Mouse (Mus musculus) midbrain, embryonic 13.5 days (tissue): Measurements from ENCODE around the gene Taf8. TPM values are rescaled to one million over a fixed set of nuclear protein-coding genes. Genes with fewer than 3 reads are reported as not detected.
A peak's percentile ranks its signal among the peaks of the same experiment; 100 is the strongest.
"Not testable (repeated sequence)": the region's sequence is repeated elsewhere in the genome, so short reads cannot be mapped to it uniquely, and the experiment has no call there.

ENCODE experiments used
- ATAC-seq: fragments of 200-750 bp; cut with Nextera tagmentation; 2 replicates; pipeline ENCODE4 v1.8.0; 2017; ENCODE audit warnings: mild to moderate bottlenecking, moderate TSS enrichment, moderate library complexity
- H3K27ac ChIP-seq: fragments of 300-500 bp; sonication (generic); 2 replicates; pipeline ENCODE4 v1.5.1; 2015; ENCODE audit warnings: inconsistent platforms, mild to moderate bottlenecking, moderate library complexity
- H3K27me3 ChIP-seq: fragments of 300-500 bp; sonication (generic); 2 replicates; pipeline ENCODE4 v1.6.1; 2015; ENCODE audit warnings: mild to moderate bottlenecking, inconsistent platforms
- H3K36me3 ChIP-seq: fragments of 300-500 bp; sonication (generic); 2 replicates; pipeline ENCODE4 v1.6.1; 2015; ENCODE audit warnings: mild to moderate bottlenecking, inconsistent platforms
- H3K4me1 ChIP-seq: fragments of 300-500 bp; sonication (generic); replicated peaks from 2 replicates; pipeline ENCODE4 v1.6.1; 2015; ENCODE audit warnings: inconsistent platforms
- H3K4me2 ChIP-seq: fragments of 300-500 bp; sonication (generic); replicated peaks from 2 replicates; pipeline ENCODE4 v1.6.1; 2015; ENCODE audit warnings: moderate library complexity, mild to moderate bottlenecking, inconsistent platforms
- H3K4me3 ChIP-seq: fragments of 300-500 bp; sonication (generic); replicated peaks from 2 replicates; pipeline ENCODE4 v1.5.1; 2015; ENCODE audit warnings: mild to moderate bottlenecking, inconsistent platforms
- H3K9ac ChIP-seq: fragments of 300-500 bp; sonication (generic); replicated peaks from 2 replicates; pipeline ENCODE4 v1.6.1; 2015; ENCODE audit warnings: mild to moderate bottlenecking, inconsistent platforms
- H3K9me3 ChIP-seq: fragments of 300-500 bp; sonication (generic); 2 replicates; pipeline ENCODE4 v1.6.1; 2016; ENCODE audit warnings: mild to moderate bottlenecking, inconsistent platforms
- WGBS: fragments of 180-500 bp; shearing (Covaris S2); methylation state at CpG from one replicate; pipeline ENCODE4 v1.1.7; 2015; 5-methylcytosine and 5-hydroxymethylcytosine counted together
- polyA plus RNA-seq: library from polyadenylated mRNA; unstranded; fragments of >200 nt; fragmentation: Nextera tagmentation; extraction: Ambion mirVana; gene quantifications from 2 replicates; pipeline ENCODE4 v1.2.1, GENCODE M21; 2015

Taf8 gene
- polyA plus RNA-seq, 1 experiment from 2014 or later, result 27.3 TPM

DNA sequence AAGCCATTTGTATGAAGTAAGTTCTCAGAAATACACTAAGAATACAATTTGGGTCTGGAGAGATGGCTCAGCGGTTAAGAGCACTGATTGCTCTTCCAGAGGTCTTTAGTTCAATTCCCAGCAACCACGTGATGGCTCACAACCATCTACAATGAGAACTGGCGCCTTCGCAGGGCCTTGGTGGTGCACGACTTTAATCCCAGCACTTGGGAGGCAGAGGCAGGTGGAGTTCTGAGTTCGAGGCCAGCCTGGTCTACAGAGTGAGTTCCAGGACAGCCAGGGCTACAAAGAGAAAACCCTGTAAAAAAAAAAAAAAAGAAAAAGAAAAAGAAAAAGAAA lies 584 bp upstream of the Taf8 start:
- ATAC-seq, result not testable (repeated sequence)

DNA sequence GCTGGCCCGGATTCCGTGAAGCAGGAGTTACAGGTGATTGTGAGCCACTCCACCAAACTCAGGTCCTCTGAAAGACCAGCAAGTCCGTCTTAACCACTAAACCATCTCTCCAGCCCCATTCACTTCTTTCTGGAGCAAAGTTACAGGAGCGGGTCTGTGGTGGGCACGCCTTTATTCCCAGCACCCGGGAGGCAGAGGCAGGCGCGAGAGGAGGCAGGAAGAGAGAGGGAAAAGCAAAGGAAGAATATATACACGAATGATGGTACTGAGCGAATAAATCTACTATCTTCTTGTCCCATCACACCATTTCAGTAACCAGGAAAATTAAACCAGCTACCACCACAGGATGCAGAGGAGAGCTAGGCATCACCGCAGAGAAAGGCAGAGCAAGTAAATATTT lies 561 bp downstream of the Taf8 start:
- WGBS, result 10% methylated on average over 11 of the region's 11 CpGs
- Histone ChIP-seq H3K4me3 (peak overlapping the region; percentile 50), H3K4me2 (peak overlapping the region; percentile 64), H3K4me1 (peaks cover 30% of the 10 kb centered on the region), H3K9me3 (no peaks in the 10 kb centered on the region), H3K27ac (no peak overlapping the region), H3K27me3 (no peaks in the 10 kb centered on the region), H3K36me3 (peaks cover 30% of the 10 kb centered on the region), H3K9ac (peak overlapping the region; percentile 70)
- ATAC-seq, result no peak; the same call in 1 of the 2 replicates

More for the DNA sequence above, 584 bp upstream of the Taf8 start:
- H3K27ac ChIP-seq, H3K9ac ChIP-seq, H3K9me3 ChIP-seq, H3K4me3 ChIP-seq, H3K27me3 ChIP-seq: not testable (repeated sequence)
- Histone ChIP-seq H3K4me2 (peak overlapping the region; percentile 52), H3K36me3 (peaks cover 20% of the 10 kb centered on the region), H3K4me1 (peaks cover 30% of the 10 kb centered on the region)
- 79% methylated on average over 6 of the region's 6 CpGs for whole genome bisulfite sequencing

DNA sequence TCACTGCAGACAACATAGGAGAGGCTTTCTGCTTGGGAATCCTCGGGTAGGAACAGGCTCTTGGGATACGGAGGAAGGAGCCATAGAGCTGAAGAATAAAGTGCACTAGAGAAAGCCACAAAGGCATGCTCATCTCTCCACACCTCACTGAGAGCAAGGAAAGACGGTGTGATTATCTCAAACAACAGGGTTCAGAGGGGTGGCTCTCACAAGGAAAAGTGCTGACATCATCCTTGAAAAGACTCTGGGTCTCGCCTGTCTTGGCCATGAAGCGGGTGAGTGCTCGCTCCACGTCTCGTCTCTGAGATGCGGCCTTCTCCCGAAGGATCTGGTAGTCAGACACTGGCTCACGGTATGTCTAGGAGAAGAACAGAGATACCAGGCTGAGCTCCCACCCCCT lies 8.0 kb downstream of the Taf8 start:
- no peak for ATAC-seq
- H3K9me3 ChIP-seq, result no peaks in the 10 kb centered on the region

DNA sequence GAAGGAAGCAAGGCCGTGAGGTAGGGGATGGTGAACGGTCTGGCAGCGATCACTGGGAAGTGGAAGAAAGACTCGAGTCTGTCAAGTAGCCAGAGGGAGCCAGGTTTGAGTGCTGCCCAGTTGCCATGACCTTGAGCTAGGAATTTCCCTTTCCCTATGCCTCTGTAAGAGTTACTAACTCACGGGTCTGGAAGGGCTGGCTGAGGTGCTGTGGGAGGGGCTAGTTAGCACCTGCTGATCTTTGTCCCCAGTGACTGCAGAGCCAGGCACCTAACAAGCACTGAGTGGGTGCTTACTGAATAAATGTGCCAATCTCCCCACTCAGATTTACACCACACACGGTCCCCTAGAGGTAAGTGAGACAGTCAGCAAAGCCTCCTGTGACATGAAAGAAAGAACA lies 8.4 kb downstream of the Taf8 start:
- H3K4me3 ChIP-seq, result no peak overlapping the region
- ATAC-seq, result no peak
- H3K4me2 ChIP-seq, result no peak overlapping the region
- H3K9ac ChIP-seq, result no peak overlapping the region
- peaks cover 93% of the 10 kb centered on the region for H3K36me3 ChIP-seq
- H3K4me1 ChIP-seq, result no peaks in the 10 kb centered on the region
- no peaks in the 10 kb centered on the region for H3K9me3 ChIP-seq
- 93% methylated on average over 6 of the region's 6 CpGs for WGBS
- H3K27me3 ChIP-seq, result no peaks in the 10 kb centered on the region
- H3K27ac ChIP-seq, result no peak overlapping the region

More for the DNA sequence above, 8.0 kb downstream of the Taf8 start:
- Histone ChIP-seq H3K4me2 (no peak overlapping the region), H3K4me3 (no peak overlapping the region), H3K27ac (no peak overlapping the region), H3K9ac (no peak overlapping the region), H3K27me3 (no peaks in the 10 kb centered on the region), H3K4me1 (no peaks in the 10 kb centered on the region), H3K36me3 (peaks cover 92% of the 10 kb centered on the region)
- WGBS, result 93% methylated on average over 11 of the region's 11 CpGs

DNA sequence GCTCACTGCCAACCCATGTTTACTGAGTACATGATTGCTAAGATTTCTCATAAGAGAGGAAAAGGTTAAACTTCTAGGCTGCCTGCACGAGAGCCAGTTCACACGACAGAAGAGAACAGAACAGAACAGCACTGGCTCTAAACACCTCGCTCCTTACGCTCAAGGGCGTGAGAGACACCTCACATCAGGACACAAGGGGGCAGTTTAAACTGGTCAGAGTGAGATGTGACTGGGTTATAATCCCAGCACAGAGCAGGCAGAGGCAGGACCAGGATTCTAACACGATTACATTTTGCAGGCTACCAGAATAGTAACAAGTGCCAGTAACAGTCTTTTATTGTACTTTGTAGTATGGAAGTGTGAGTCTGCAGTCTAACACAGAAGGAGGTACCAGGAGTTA lies 9.4 kb downstream of the Taf8 start:
- Histone ChIP-seq H3K27ac (no peak overlapping the region), H3K9ac (no peak overlapping the region), H3K4me2 (no peak overlapping the region), H3K27me3 (no peaks in the 10 kb centered on the region), H3K9me3 (no peaks in the 10 kb centered on the region), H3K4me3 (no peak overlapping the region), H3K4me1 (no peaks in the 10 kb centered on the region), H3K36me3 (peaks cover 90% of the 10 kb centered on the region)
- WGBS, result 86% methylated on average over 6 of the region's 6 CpGs
- no peak for ATAC-seq

DNA sequence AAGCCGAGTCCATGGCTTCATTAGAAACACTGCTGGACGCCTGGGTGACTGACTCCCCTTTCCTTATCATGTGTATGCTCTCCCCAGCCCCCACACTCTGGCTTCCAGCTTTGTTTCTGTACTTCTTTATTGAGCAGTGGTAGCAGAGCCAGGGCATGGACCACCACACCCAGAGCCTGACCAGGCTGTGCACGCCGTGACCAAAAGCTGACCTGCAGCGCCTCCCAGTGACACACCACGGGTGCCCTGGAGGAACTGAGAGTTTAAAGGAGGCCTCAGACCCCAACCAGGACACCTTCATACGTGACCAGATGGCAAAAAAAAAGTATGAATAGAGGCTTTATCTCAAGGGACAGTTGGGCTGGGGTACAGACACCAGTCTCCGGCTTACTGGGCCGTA lies 11.3 kb downstream of the Taf8 start:
- 87% methylated on average over 9 of the region's 9 CpGs for WGBS
- H3K4me1 ChIP-seq, result peaks cover 4% of the 10 kb centered on the region
- H3K9ac ChIP-seq, result no peak overlapping the region
- no peak overlapping the region for H3K4me3 ChIP-seq
- peaks cover 74% of the 10 kb centered on the region for H3K36me3 ChIP-seq
- H3K27ac ChIP-seq, result no peak overlapping the region
- H3K4me2 ChIP-seq, result no peak overlapping the region
- no peak for ATAC-seq
- no peaks in the 10 kb centered on the region for H3K9me3 ChIP-seq
- no peaks in the 10 kb centered on the region for H3K27me3 ChIP-seq

DNA sequence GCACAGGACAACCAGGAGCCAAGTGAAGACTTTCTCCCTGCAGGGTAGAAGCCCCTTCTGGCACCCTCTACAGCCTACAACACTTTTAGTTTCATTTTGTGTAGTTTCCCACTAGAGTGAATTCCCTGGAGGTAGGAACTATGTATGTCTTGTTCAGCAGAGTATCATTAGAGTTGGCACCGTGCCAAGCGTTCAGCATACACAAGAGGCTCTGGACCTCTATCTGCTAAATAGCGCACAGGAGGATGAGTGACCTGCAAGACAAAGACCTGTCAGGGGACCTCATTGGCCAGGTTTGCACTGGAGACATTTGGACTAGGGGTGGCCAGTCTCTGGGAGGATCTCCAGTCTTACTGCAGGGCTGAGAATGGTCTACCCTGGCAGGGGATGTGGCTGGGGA lies 16.3 kb downstream of the Taf8 start:
- H3K4me2 ChIP-seq, result no peak overlapping the region
- no peak overlapping the region for H3K4me3 ChIP-seq
- peaks cover 26% of the 10 kb centered on the region for H3K36me3 ChIP-seq
- no peak for ATAC-seq
- H3K9ac ChIP-seq, result no peak overlapping the region
- no peaks in the 10 kb centered on the region for H3K27me3 ChIP-seq
- 77% methylated on average over 3 of the region's 3 CpGs for WGBS
- H3K27ac ChIP-seq, result no peak overlapping the region
- no peaks in the 10 kb centered on the region for H3K9me3 ChIP-seq
- H3K4me1 ChIP-seq, result peaks cover 14% of the 10 kb centered on the region

DNA sequence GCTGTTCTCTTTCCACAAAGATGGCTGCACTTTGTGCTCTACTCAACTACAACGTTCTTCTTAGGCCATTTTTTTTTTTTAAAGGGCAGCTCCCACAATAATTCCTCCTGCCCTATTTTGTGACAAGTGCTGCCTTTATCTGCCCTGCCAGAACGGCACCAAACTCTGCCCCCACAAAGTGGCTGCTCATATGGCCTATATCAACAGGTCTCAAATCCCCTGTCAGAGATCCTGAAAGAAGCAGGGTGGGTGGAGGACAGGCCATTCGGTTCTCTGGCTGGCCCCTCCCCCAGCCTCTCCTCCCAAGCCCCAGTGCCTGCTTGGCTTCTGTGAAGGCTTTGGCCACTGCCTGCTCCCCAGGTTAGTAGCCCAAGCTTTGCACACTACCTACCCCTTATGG lies 17.1 kb downstream of the Taf8 start:
- WGBS, result 11% methylated on average over 3 of the region's 3 CpGs

DNA sequence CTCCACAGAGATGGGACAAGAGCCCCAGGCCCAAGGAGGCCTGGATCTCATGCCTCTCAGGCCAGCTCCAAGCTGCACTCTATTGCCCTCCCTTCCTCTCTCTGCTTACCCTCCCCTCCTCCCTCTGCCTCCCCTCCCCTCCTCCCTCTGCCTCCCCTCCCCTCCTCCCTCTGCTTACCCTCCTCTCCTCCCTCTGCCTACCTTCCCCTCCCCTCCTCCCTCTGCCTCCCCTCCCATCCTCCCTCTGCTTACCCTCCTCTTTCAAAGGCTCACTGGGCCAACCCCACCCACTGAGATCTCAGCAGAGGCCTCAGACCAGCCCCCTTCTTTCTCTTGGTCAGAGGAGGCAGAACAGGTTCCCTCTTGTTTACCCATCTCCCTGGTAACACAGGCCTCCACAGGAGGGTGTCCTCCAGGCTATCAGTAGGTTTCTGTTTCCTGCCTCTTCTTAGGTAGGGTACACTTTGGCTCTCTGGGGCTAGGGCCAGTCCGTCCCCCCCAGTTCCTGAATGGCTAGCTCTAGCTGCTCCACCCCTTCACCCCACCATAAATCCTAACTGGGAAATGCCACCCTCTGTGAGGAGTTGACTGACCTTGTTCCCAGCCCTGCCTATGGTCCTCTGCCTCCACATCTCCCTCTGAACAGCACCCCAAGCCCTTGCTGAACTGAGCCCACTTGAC lies 17.7 kb downstream of the Taf8 start:
- ATAC-seq, result peak; percentile 41; the same call in 1 of the 2 replicates
- H3K4me3 ChIP-seq, result no peak overlapping the region
- H3K4me1 ChIP-seq, result peaks cover 14% of the 10 kb centered on the region
- no peaks in the 10 kb centered on the region for H3K9me3 ChIP-seq
- H3K4me2 ChIP-seq, result no peak overlapping the region
- WGBS, result 21% methylated on average over 1 of the region's 1 CpGs
- H3K9ac ChIP-seq, result no peak overlapping the region
- no peak overlapping the region for H3K27ac ChIP-seq
- peaks cover 12% of the 10 kb centered on the region for H3K36me3 ChIP-seq
- H3K27me3 ChIP-seq, result no peaks in the 10 kb centered on the region

More for the DNA sequence above, 17.1 kb downstream of the Taf8 start:
- H3K4me2 ChIP-seq, result no peak overlapping the region
- peaks cover 14% of the 10 kb centered on the region for H3K4me1 ChIP-seq
- ATAC-seq, result no peak
- no peak overlapping the region for H3K27ac ChIP-seq
- H3K9me3 ChIP-seq, result no peaks in the 10 kb centered on the region
- H3K4me3 ChIP-seq, result no peak overlapping the region
- peaks cover 18% of the 10 kb centered on the region for H3K36me3 ChIP-seq
- no peak overlapping the region for H3K9ac ChIP-seq
- H3K27me3 ChIP-seq, result no peaks in the 10 kb centered on the region

DNA sequence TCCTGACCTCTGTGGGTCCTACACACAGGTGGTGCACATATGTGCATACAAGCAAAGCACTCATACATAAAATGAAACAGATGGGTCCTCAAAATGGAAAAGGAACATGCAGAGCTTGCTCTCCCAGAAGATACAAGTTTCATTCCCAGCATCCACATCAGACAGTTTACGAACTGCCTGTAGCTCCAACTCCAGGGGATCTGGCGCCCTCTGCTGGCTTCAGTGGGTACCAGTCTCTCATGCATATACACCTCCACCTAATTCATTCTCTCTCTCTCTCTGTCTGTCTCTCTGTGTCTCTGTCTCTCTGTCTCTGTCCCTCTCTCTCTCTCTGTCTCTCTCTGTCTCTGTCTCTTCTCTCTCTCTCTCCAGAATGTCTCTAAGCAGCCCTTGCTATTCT lies 19.7 kb downstream of the Taf8 start:
- Histone ChIP-seq H3K4me3 (no peak overlapping the region), H3K27ac (no peak overlapping the region), H3K9me3 (no peaks in the 10 kb centered on the region), H3K4me2 (no peak overlapping the region), H3K9ac (no peak overlapping the region), H3K27me3 (no peaks in the 10 kb centered on the region), H3K36me3 (no peaks in the 10 kb centered on the region), H3K4me1 (peaks cover 14% of the 10 kb centered on the region)
- no peak for ATAC-seq
- WGBS, result 39% methylated on average over 2 of the region's 2 CpGs

DNA sequence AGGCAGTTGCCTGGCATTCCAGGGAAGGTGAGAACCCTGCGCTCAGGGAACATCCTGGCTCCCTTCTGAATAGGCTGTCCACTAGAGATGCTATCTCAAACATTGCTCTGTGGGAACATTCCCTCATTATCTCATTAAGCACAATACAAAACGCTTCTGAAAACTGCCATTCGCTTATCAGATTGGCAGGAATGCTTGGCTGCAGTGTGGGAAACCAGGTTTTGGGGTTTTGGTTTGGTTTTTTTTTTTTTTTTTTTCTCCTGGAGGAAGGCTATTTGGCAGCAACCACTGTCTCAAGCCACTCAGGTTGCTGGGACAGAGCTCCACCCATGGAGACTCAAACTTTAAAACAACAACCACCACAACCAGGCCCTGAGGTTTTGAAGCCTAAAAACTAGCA lies 22.2 kb downstream of the Taf8 start:
- WGBS, result 81% methylated on average over 3 of the region's 3 CpGs
- no peak for ATAC-seq
- Histone ChIP-seq H3K9me3 (no peaks in the 10 kb centered on the region), H3K27me3 (no peaks in the 10 kb centered on the region), H3K4me2 (no peak overlapping the region), H3K27ac (no peak overlapping the region), H3K4me1 (peaks cover 4% of the 10 kb centered on the region; the same call in 1 of the 2 replicates), H3K36me3 (no peaks in the 10 kb centered on the region), H3K4me3 (no peak overlapping the region), H3K9ac (no peak overlapping the region)

DNA sequence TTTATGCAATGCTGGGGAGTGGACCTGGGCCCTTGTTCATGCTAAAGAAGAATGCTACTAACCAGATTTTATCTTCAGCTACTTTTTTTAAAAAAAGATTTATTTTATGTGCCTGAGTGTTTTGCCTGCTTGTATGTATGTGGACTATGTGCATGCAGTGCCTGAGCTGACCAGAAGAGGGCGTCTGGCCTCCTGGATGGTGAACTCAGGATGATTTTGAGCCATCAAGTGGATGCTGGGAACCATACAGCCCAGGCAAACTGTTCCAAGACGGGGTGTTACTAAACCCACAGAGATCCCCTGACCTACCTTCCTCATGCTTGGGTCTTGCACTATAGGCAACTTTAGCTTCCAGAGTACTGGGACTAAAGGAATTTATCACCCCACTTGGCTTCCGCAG lies 26.4 kb downstream of the Taf8 start:
- 66% methylated on average over 3 of the region's 3 CpGs for whole genome bisulfite sequencing
- no peaks in the 10 kb centered on the region; the same call in 1 of the 2 replicates for H3K27me3 ChIP-seq
- ATAC-seq, result no peak
- H3K4me1 ChIP-seq, result 0 out of 2 replicates have a peak, but pooled peaks cover under 1% of the 10 kb centered on the region
- no peak overlapping the region for H3K4me2 ChIP-seq
- H3K36me3 ChIP-seq, result no peaks in the 10 kb centered on the region
- H3K27ac ChIP-seq, result no peak overlapping the region
- no peaks in the 10 kb centered on the region for H3K9me3 ChIP-seq
- no peak overlapping the region for H3K4me3 ChIP-seq
- no peak overlapping the region for H3K9ac ChIP-seq

DNA sequence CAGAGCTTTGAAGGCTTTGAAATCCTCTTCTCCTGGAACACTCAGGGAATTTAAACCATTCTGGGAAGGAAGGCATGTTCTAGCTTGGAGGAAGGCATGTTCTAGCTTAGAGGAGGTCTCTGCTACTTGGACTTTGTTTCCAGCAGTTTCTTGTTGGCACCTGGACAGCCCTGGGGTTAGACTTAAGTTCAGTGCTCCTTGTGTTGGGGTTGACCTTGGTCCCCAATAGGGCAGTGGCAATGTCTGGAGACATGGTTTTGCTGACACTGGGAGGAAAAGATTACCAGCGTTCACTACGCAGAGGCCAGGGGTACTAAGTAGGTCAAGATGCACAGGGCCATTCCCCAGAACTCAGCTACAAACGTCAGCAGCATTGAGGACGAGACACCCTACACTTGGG lies 26.9 kb downstream of the Taf8 start:
- Histone ChIP-seq H3K27me3 (peaks cover under 1% of the 10 kb centered on the region; the same call in 1 of the 2 replicates), H3K9ac (no peak overlapping the region), H3K4me1 (0 out of 2 replicates have a peak, but pooled peaks cover 3% of the 10 kb centered on the region), H3K4me2 (no peak overlapping the region), H3K9me3 (no peaks in the 10 kb centered on the region), H3K4me3 (no peak overlapping the region), H3K36me3 (no peaks in the 10 kb centered on the region), H3K27ac (no peak overlapping the region)
- WGBS, result 87% methylated on average over 4 of the region's 4 CpGs
- no peak for ATAC-seq
